11 mouse cellular contexts compared by ENCODE assay signal in the genomic region with DNA sequence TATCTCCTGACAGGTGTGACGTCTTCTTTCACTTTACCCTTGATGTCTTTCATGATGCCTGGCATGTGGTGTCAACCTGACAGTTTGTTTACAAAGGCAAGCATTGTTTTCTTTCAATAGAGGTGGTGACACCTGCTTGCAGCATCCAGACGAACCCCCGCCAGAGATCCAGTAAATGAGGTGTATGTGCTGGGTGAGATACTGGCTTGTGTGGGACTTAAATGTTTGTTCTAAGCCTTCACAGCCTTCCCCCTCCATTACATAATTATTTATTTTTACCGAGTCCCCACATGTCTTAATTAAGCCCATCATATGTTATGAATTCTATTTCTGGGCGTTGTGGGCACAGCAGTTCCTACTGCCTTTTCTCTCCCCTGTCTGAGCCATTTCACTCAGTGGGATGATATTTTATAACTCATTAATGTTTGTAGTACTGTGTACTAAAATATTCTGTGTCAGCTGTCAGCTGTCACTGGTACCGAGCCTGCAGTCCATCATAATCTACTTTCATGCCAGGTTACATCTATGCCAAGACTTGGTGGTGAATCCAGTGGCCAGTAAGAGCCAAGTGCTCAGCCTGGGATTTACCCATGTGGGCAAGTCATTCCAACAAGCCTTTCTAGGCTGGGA.
DNase-seq lines count a peak whose midpoint lies in the region; ATAC-seq and TF ChIP-seq lines count a peak whose summit lies in the region.
"Had no signal": no experiment of that assay in that cellular context is flagged by ENCODE, and none has a peak within 500 bp of the region (broad histone marks: within the 10 kb centered on the region; RNA-seq: fewer than 3 reads in every experiment).

No protein-coding gene starts in this region.

- H3K4me3 ChIP-seq in hindbrain, embryonic 14.5 days (replicated peaks; ENCODE audit: low read length) = no peak overlapping the region
- no peak overlapping the region for H3K4me3 ChIP-seq in hindbrain, embryonic 11.5 days (ENCODE audit: low read depth, low read length)
- no peak overlapping the region for H3K4me3 ChIP-seq in midbrain, postnatal 0 days (ENCODE audit: low read depth, low read length)
- no peak overlapping the region for H3K4me3 ChIP-seq in midbrain, embryonic 10.5 days
- no peak overlapping the region for H3K4me3 ChIP-seq in embryonic facial prominence, embryonic 15.5 days (replicated peaks)
- no peak overlapping the region for H3K4me3 ChIP-seq in myocyte
- H3K4me3 ChIP-seq: limb, embryonic 13.5 days had no signal

- H3K79me2 ChIP-seq in myocyte (ENCODE audit: control insufficient read depth, insufficient read depth) = peaks cover 22% of the 10 kb centered on the region

- no peaks in the 10 kb centered on the region for H3K4me1 ChIP-seq in hindbrain, embryonic 14.5 days (replicated peaks; ENCODE audit: control insufficient read depth, insufficient read depth, low read length)
- H3K4me1 ChIP-seq in hindbrain, embryonic 11.5 days (replicated peaks; ENCODE audit: control insufficient read depth, insufficient read depth, low read length) = no peaks in the 10 kb centered on the region
- no peaks in the 10 kb centered on the region for H3K4me1 ChIP-seq in midbrain, postnatal 0 days (ENCODE audit: insufficient read depth, low read length)
- no peaks in the 10 kb centered on the region for H3K4me1 ChIP-seq in midbrain, embryonic 10.5 days
- peaks cover 32% of the 10 kb centered on the region for H3K4me1 ChIP-seq in embryonic facial prominence, embryonic 15.5 days

- no peaks in the 10 kb centered on the region for H3K36me3 ChIP-seq in hindbrain, embryonic 14.5 days (replicated peaks; ENCODE audit: control insufficient read depth, insufficient read depth)
- H3K36me3 ChIP-seq in hindbrain, embryonic 11.5 days (ENCODE audit: control insufficient read depth, insufficient read depth, low read length) = no peaks in the 10 kb centered on the region
- H3K36me3 ChIP-seq in midbrain, postnatal 0 days (ENCODE audit: insufficient read depth, low read length) = no peaks in the 10 kb centered on the region
- H3K36me3 ChIP-seq in midbrain, embryonic 10.5 days = no peaks in the 10 kb centered on the region
- H3K36me3 ChIP-seq in embryonic facial prominence, embryonic 15.5 days = no peaks in the 10 kb centered on the region
- no peaks in the 10 kb centered on the region for H3K36me3 ChIP-seq in myocyte (ENCODE audit: control insufficient read depth, insufficient read depth)

- no peaks in the 10 kb centered on the region for H3K9me3 ChIP-seq in hindbrain, embryonic 14.5 days (ENCODE audit: control insufficient read depth, low read length)
- H3K9me3 ChIP-seq in hindbrain, embryonic 11.5 days (ENCODE audit: control insufficient read depth, low read length) = no peaks in the 10 kb centered on the region
- H3K9me3 ChIP-seq in midbrain, postnatal 0 days (ENCODE audit: low read length) = no peaks in the 10 kb centered on the region
- no peaks in the 10 kb centered on the region for H3K9me3 ChIP-seq in midbrain, embryonic 10.5 days (replicated peaks)
- H3K9me3 ChIP-seq in embryonic facial prominence, embryonic 15.5 days (replicated peaks) = no peaks in the 10 kb centered on the region
- H3K9me3 ChIP-seq: limb, embryonic 13.5 days had no signal

- peak overlapping the region; percentile 17; the same call in 1 of the 2 replicates for H3K27ac ChIP-seq in hindbrain, embryonic 14.5 days
- no peak overlapping the region for H3K27ac ChIP-seq in hindbrain, embryonic 11.5 days (ENCODE audit: low read depth, low read length)
- no peak overlapping the region for H3K27ac ChIP-seq in midbrain, postnatal 0 days (ENCODE audit: low read depth, low read length)
- H3K27ac ChIP-seq in midbrain, embryonic 10.5 days (replicated peaks) = no peak overlapping the region
- H3K27ac ChIP-seq in embryonic facial prominence, embryonic 15.5 days (replicated peaks) = peak overlapping the region; percentile 8
- H3K27ac ChIP-seq: limb, embryonic 13.5 days had no signal

- TF ChIP-seq POLR2A in myocyte (IDR thresholded peaks at IDR 0.05; ENCODE audit: insufficient read length, low read depth) = no peak

- DNase-seq in hindbrain, embryonic 14.5 days (ENCODE audit: low spot score) = no peak
- DNase-seq in hindbrain, embryonic 11.5 days (ENCODE audit: low spot score) = no peak
- peak; percentile 39 for DNase-seq in midbrain, postnatal 0 days (ENCODE audit: low spot score)
- DNase-seq in midbrain, embryonic 10.5 days (ENCODE audit: low spot score) = no peak
- DNase-seq in embryo, embryonic 10 days (ENCODE audit: low spot score) = no peak
- no peak for DNase-seq in retina, embryonic 14.5 days (ENCODE audit: low spot score)
- DNase-seq: thymus, postnatal 36 days had no signal

- H3K9ac ChIP-seq in hindbrain, embryonic 14.5 days = no peak overlapping the region
- H3K9ac ChIP-seq in hindbrain, embryonic 11.5 days (ENCODE audit: low read depth, low read length) = no peak overlapping the region
- no peak overlapping the region for H3K9ac ChIP-seq in midbrain, postnatal 0 days (replicated peaks; ENCODE audit: low read length, poor library complexity, severe bottlenecking)
- H3K9ac ChIP-seq in embryonic facial prominence, embryonic 15.5 days = no peak overlapping the region
- H3K9ac ChIP-seq: limb, embryonic 13.5 days had no signal

- no peak overlapping the region for H3K4me2 ChIP-seq in hindbrain, embryonic 14.5 days (replicated peaks)
- H3K4me2 ChIP-seq in hindbrain, embryonic 11.5 days (replicated peaks; ENCODE audit: low read depth, low read length) = no peak overlapping the region
- no peak overlapping the region for H3K4me2 ChIP-seq in midbrain, postnatal 0 days (ENCODE audit: low read depth, low read length, poor library complexity, severe bottlenecking)
- no peak overlapping the region for H3K4me2 ChIP-seq in embryonic facial prominence, embryonic 15.5 days (replicated peaks)
- H3K4me2 ChIP-seq in myocyte (ENCODE audit: low read depth) = peak overlapping the region; percentile 32
- H3K4me2 ChIP-seq: limb, embryonic 13.5 days; midbrain, embryonic 11.5 days had no signal

- no peak for ATAC-seq in hindbrain, embryonic 14.5 days (ENCODE audit: low FRiP score)
- ATAC-seq in hindbrain, embryonic 11.5 days (ENCODE audit: low FRiP score) = no peak
- ATAC-seq in midbrain, postnatal 0 days (ENCODE audit: low FRiP score) = peak; percentile 38; the same call in 1 of the 2 replicates
- ATAC-seq in embryonic facial prominence, embryonic 15.5 days (ENCODE audit: insufficient number of reproducible peaks, low FRiP score, low TSS enrichment, low read depth) = no peak

- no peak overlapping the region for H3ac ChIP-seq in myocyte (ENCODE audit: control insufficient read depth, insufficient read length)

- no peaks in the 10 kb centered on the region for H3K27me3 ChIP-seq in hindbrain, embryonic 14.5 days (ENCODE audit: control insufficient read depth, insufficient read depth, low read length)
- no peaks in the 10 kb centered on the region for H3K27me3 ChIP-seq in hindbrain, embryonic 11.5 days (ENCODE audit: control insufficient read depth, insufficient read depth, low read length)
- no peaks in the 10 kb centered on the region for H3K27me3 ChIP-seq in midbrain, postnatal 0 days (ENCODE audit: insufficient read depth, low read length)
- H3K27me3 ChIP-seq in midbrain, embryonic 10.5 days (ENCODE audit: low read depth, poor library complexity, severe bottlenecking) = no peaks in the 10 kb centered on the region
- no peaks in the 10 kb centered on the region for H3K27me3 ChIP-seq in embryonic facial prominence, embryonic 15.5 days
- H3K27me3 ChIP-seq in myocyte (ENCODE audit: control insufficient read depth, insufficient read depth, insufficient read length) = no peaks in the 10 kb centered on the region
- H3K27me3 ChIP-seq: limb, embryonic 13.5 days had no signal

- 55% methylated on average over 6 of the region's 6 CpGs for WGBS in hindbrain, embryonic 14.5 days
- WGBS in hindbrain, embryonic 11.5 days = 81% methylated on average over 6 of the region's 6 CpGs
- WGBS in midbrain, postnatal 0 days = 58% methylated on average over 6 of the region's 6 CpGs
- WGBS in midbrain, embryonic 10.5 days = 89% methylated on average over 6 of the region's 6 CpGs
- 42% methylated on average over 6 of the region's 6 CpGs for WGBS in embryonic facial prominence, embryonic 15.5 days

- TF ChIP-seq CTCF in midbrain, postnatal 0 days (IDR thresholded peaks at IDR 0.05) = no peak

TF ChIP-seq in myocyte, 11 proteins besides CTCF, POLR2A, EP300 and RAD21:
- TF ChIP-seq E2F4 (IDR thresholded peaks at IDR 0.05; ENCODE audit: insufficient read depth) (no peak), MYOD1 (IDR thresholded peaks at IDR 0.05; ENCODE audit: control insufficient read depth in 1 of 3, insufficient read length in 2 of 3, low read depth in 2 of 3) (peak; percentile 68 to 86 (median 81)), MYOG (IDR thresholded peaks at IDR 0.05; ENCODE audit: control insufficient read depth in 1 of 3, insufficient read depth in 1 of 3, insufficient read length in 2 of 3, low read depth in 2 of 3) (peak in 2 of 3 experiments; percentile 51 to 81), USF1 (IDR thresholded peaks at IDR 0.05; ENCODE audit: low read depth) (no peak), TCF12 (IDR thresholded peaks at IDR 0.05; ENCODE audit: insufficient read depth, poor library complexity, severe bottlenecking) (peak; percentile 64)

Comparison
In these comparisons a context has a peak if more than half of its experiments do, and no peak if none do; other contexts are left out.
1. H3K27ac ChIP-seq: peak in hindbrain, embryonic 14.5 days (single experiment) and embryonic facial prominence, embryonic 15.5 days (single experiment); none in hindbrain, embryonic 11.5 days (single experiment), midbrain, postnatal 0 days (single experiment) and midbrain, embryonic 10.5 days (single experiment).